Mouse (Mus musculus): ENCODE results near the gene Casp1. TPM values are rescaled to one million over a fixed set of nuclear protein-coding genes. Genes with fewer than 3 reads are reported as not detected.

Gene Casp1
- total and polyA plus RNA-seq, 3 experiments: 66.0 to 138 (median 90.3) TPM

DNA sequence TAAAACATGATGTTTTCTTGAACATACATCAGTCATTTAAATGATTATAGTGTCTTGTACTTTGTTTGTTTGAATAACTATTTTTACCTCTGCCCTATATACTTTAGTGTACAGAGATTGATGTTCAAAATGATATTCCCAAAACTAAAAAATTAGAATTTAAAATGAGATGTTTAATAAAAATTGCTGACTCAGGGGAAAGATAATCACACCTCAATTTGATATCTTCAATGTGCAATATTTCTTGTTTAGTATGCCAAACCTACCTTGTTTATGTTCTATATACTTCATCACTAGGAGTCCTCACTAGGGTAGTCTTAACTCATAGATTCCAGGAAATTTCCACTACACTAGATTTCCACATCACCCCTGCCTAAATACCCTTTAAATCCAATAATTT lies 11.8 kb downstream of the Casp1 start:
- no peaks in the 10 kb centered on the region for H3K27me3 ChIP-seq (replicated peaks)
- dilution Hi-C loops (cut with MboI; ENCODE audit: extremely low pct_ligation_motif_present, extremely low pct_unique_long_range_greater_than_20kb, low sequenced_read_pairs) (no loop called here), in situ Hi-C loops (cut with MboI; ENCODE audit: low pct_ligation_motif_present, low pct_unique_long_range_greater_than_20kb, low sequenced_read_pairs) (no loop called here)
- peaks cover 3 to 8% of the 10 kb centered on the region in 2 experiments for H3K36me3 ChIP-seq (replicated peaks in 1 of 2; ENCODE audit: control insufficient read depth in 1 of 2, insufficient read depth in 1 of 2, low read length in 1 of 2)
- TF ChIP-seq ZNF384 (IDR thresholded peaks at IDR 0.05; ENCODE audit: low read depth, low read length) (no peak), MAFK (IDR thresholded peaks at IDR 0.05; ENCODE audit: insufficient replicate concordance, low read length) (peak; percentile 98)
- H3K9me3 ChIP-seq (replicated peaks; ENCODE audit: low read length): no peaks in the 10 kb centered on the region
- peaks cover 0 to 24% of the 10 kb centered on the region in 2 experiments; a peak in 2 of 4 replicates for H3K4me1 ChIP-seq (ENCODE audit: control insufficient read depth in 1 of 2, insufficient read depth in 2 of 2)
- H3K4me2 ChIP-seq (ENCODE audit: insufficient read depth, low read depth, poor library complexity, severe bottlenecking): peak overlapping the region; percentile 94
- H3K9ac ChIP-seq (ENCODE audit: insufficient read depth, low read depth): peak overlapping the region; percentile 97
- H3K4me3 ChIP-seq (replicated peaks in 1 of 3; ENCODE audit: low read depth in 2 of 3, low read length in 2 of 3, poor library complexity in 1 of 3): peak overlapping the region; percentile 56 to 88 (median 75)
- H3K79me2 ChIP-seq (replicated peaks; ENCODE audit: control insufficient read depth, extremely low read depth, insufficient read depth, poor library complexity, severe bottlenecking): peaks cover 43% of the 10 kb centered on the region
- no peak for DNase-seq (ENCODE audit: extremely low read depth)
- H3K27ac ChIP-seq (ENCODE audit: insufficient read depth, low read depth): peak overlapping the region; percentile 62; the same call in 1 of the 2 replicates

DNA sequence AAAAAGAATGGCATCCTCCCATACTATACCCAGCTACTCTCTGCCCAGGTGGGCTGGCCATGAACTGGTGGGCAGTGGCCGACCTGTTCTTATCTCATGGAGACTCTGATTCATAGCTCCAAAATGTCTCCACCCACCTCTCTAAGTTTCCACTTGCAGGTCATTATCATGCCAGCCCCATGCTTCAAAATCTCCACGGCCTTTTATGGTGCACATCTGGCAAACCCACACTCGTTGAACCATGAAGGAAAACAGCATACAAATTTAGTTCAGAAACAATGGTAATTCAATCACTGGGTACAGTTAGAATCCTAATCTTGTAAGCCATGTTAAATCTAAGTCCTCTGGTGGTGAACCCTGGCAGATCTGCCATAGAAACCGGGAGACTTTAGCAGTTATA lies 13.1 kb downstream of the Casp1 start:
- peak; percentile 93 for DNase-seq (ENCODE audit: extremely low read depth)
- dilution Hi-C loops (cut with MboI; ENCODE audit: extremely low pct_ligation_motif_present, extremely low pct_unique_long_range_greater_than_20kb, low sequenced_read_pairs): no loop called here
- H3K79me2 ChIP-seq (replicated peaks; ENCODE audit: control insufficient read depth, extremely low read depth, insufficient read depth, poor library complexity, severe bottlenecking): peaks cover 44% of the 10 kb centered on the region
- peak overlapping the region; percentile 60 for H3K4me2 ChIP-seq (ENCODE audit: insufficient read depth, low read depth, poor library complexity, severe bottlenecking)
- peak overlapping the region; percentile 87 for H3K27ac ChIP-seq (ENCODE audit: insufficient read depth, low read depth)
- H3K4me3 ChIP-seq (replicated peaks in 1 of 3; ENCODE audit: low read depth in 2 of 3, low read length in 2 of 3, poor library complexity in 1 of 3): peak overlapping the region; percentile 56 to 88 (median 58)
- peaks cover 0 to 24% of the 10 kb centered on the region in 2 experiments; a peak in 2 of 4 replicates for H3K4me1 ChIP-seq (ENCODE audit: control insufficient read depth in 1 of 2, insufficient read depth in 2 of 2)
- no peaks in the 10 kb centered on the region for H3K27me3 ChIP-seq (replicated peaks)
- H3K9ac ChIP-seq (ENCODE audit: insufficient read depth, low read depth): peak overlapping the region; percentile 69; the same call in 1 of the 2 replicates
- no peaks in the 10 kb centered on the region for H3K9me3 ChIP-seq (replicated peaks; ENCODE audit: low read length)
- TF ChIP-seq UBTF (IDR thresholded peaks at IDR 0.05; ENCODE audit: low read depth, low read length): no peak
- TF ChIP-seq IRF4 (IDR thresholded peaks at IDR 0.05; ENCODE audit: low read depth, low read length): peak; percentile 62
- TF ChIP-seq USF1 (IDR thresholded peaks at IDR 0.05; ENCODE audit: low read depth, low read length): no peak
- no peak for TF ChIP-seq ELF1 (IDR thresholded peaks at IDR 0.05; ENCODE audit: low read depth, low read length)
- no peak for TF ChIP-seq NRF1 (IDR thresholded peaks at IDR 0.05; ENCODE audit: low read depth, low read length)
- peak; percentile 97 for TF ChIP-seq JUN (IDR thresholded peaks at IDR 0.05; ENCODE audit: insufficient read depth, low read depth, low read length)
- TF ChIP-seq MXI1 (IDR thresholded peaks at IDR 0.05; ENCODE audit: low read depth, low read length): 0 out of 2 replicates have a peak, but pooled peaks have one; percentile 70
- TF ChIP-seq RAD21 (IDR thresholded peaks at IDR 0.05; ENCODE audit: low read depth, low read length): peak; percentile 0
- peak; percentile 12; the same call in 1 of the 2 replicates for TF ChIP-seq SMC3 (IDR thresholded peaks at IDR 0.05; ENCODE audit: low read depth, low read length)
- peak; percentile 93 for TF ChIP-seq MEF2A (IDR thresholded peaks at IDR 0.05; ENCODE audit: borderline replicate concordance, low read depth, low read length)
- no peak for TF ChIP-seq ZMIZ1 (IDR thresholded peaks at IDR 0.05; ENCODE audit: low read depth, low read length)
- peak; percentile 88 for TF ChIP-seq JUND (conservative IDR thresholded peaks at IDR 0.05; ENCODE audit: low read depth, low read length)
- peak; percentile 56; the same call in 1 of the 2 replicates for TF ChIP-seq SIN3A (IDR thresholded peaks at IDR 0.05; ENCODE audit: low read length)
- 0 out of 2 replicates have a peak, but pooled peaks have one; percentile 28 for TF ChIP-seq MAFK (IDR thresholded peaks at IDR 0.05; ENCODE audit: insufficient replicate concordance, low read length)
- TF ChIP-seq ETS1 (conservative IDR thresholded peaks at IDR 0.05; ENCODE audit: low read depth, low read length): peak; percentile 95
- TF ChIP-seq EP300 (IDR thresholded peaks at IDR 0.05; ENCODE audit: low read length): peak; percentile 91
- TF ChIP-seq CHD2 (IDR thresholded peaks at IDR 0.05; ENCODE audit: low read length): peak; percentile 62
- TF ChIP-seq ZC3H11A (IDR thresholded peaks at IDR 0.05; ENCODE audit: low read depth, low read length): no peak
- peak; percentile 44; the same call in 1 of the 2 replicates for TF ChIP-seq POLR2A (IDR thresholded peaks at IDR 0.05; ENCODE audit: low read depth, low read length)
- no peak; the same call in 1 of the 2 replicates for TF ChIP-seq TBP (conservative IDR thresholded peaks at IDR 0.05; ENCODE audit: low read depth, low read length)
- 0 out of 2 replicates have a peak, but pooled peaks have one; percentile 31 for TF ChIP-seq MAZ (IDR thresholded peaks at IDR 0.05; ENCODE audit: low read depth, low read length)
- TF ChIP-seq TCF12 (IDR thresholded peaks at IDR 0.05; ENCODE audit: low read depth, low read length): peak; percentile 91
- no peak for TF ChIP-seq CHD1 (IDR thresholded peaks at IDR 0.05; ENCODE audit: low read depth, low read length)
- peak; percentile 26; the same call in 1 of the 2 replicates for TF ChIP-seq HCFC1 (IDR thresholded peaks at IDR 0.05; ENCODE audit: low read depth, low read length)
- peak in 1 of 2 experiments; percentile 13; a peak in 1 of 4 replicates for TF ChIP-seq CTCF (conservative IDR thresholded peaks at IDR 0.05 in 1 of 2, IDR thresholded peaks at IDR 0.05 in 1 of 2; ENCODE audit: low read depth in 2 of 2, low read length in 2 of 2)
- peak; percentile 64; the same call in 1 of the 2 replicates for TF ChIP-seq MAX (IDR thresholded peaks at IDR 0.05; ENCODE audit: low read length)
- peak; percentile 87 for TF ChIP-seq MYC (IDR thresholded peaks at IDR 0.05; ENCODE audit: low read depth, low read length)
- H3K36me3 ChIP-seq (replicated peaks in 1 of 2; ENCODE audit: control insufficient read depth in 1 of 2, insufficient read depth in 1 of 2, low read length in 1 of 2): peaks cover 3 to 5% of the 10 kb centered on the region in 2 experiments
- in situ Hi-C loops (cut with MboI; ENCODE audit: low pct_ligation_motif_present, low pct_unique_long_range_greater_than_20kb, low sequenced_read_pairs): no loop called here
